Mouse (Mus musculus): ENCODE data around the gene Brd3os. TPM values are rescaled to one million over a fixed set of nuclear protein-coding genes. Genes with fewer than 3 reads are reported as not detected.
A peak's percentile ranks its signal among the peaks of the same experiment; 100 is the strongest.

Gene Brd3os
- polyA plus RNA-seq, 1 experiment from 2014 or later: 16.7 TPM

- H3K27me3 ChIP-seq: no peaks in the 10 kb centered on the region
- H3K36me3 ChIP-seq: peaks cover 78% of the 10 kb centered on the region
- WGBS: 84% methylated on average over 5 of the region's 5 CpGs
- no peak overlapping the region for H3K9ac ChIP-seq (replicated peaks)
- H3K4me2 ChIP-seq (replicated peaks): no peak overlapping the region
- no peak for ATAC-seq (ENCODE audit: low FRiP score, low read depth)
- no peak overlapping the region for H3K27ac ChIP-seq (replicated peaks)
- no peaks in the 10 kb centered on the region for H3K9me3 ChIP-seq
- peaks cover 10% of the 10 kb centered on the region for H3K4me1 ChIP-seq
- no peak overlapping the region for H3K4me3 ChIP-seq
Observed at GRCm38 (mm10) chr2:27447782-27448181, 5.7 kb downstream of the Brd3os start.

- Histone ChIP-seq H3K9ac (replicated peaks) (no peak overlapping the region), H3K4me2 (replicated peaks) (no peak overlapping the region), H3K9me3 (no peaks in the 10 kb centered on the region), H3K27ac (replicated peaks) (no peak overlapping the region), H3K36me3 (peaks cover 95% of the 10 kb centered on the region), H3K4me1 (no peaks in the 10 kb centered on the region), H3K4me3 (no peak overlapping the region), H3K27me3 (no peaks in the 10 kb centered on the region)
- ATAC-seq (ENCODE audit: low FRiP score, low read depth): no peak
- WGBS: 92% methylated on average over 14 of the region's 14 CpGs
Observed at GRCm38 (mm10) chr2:27450226-27450625, 8.1 kb downstream of the Brd3os start.

GRCm38 (mm10) chr2:27459735-27460134 lies 17.6 kb downstream of the Brd3os start:
- Histone ChIP-seq H3K4me3 (no peak overlapping the region), H3K27ac (replicated peaks) (no peak overlapping the region), H3K9ac (replicated peaks) (no peak overlapping the region), H3K4me1 (no peaks in the 10 kb centered on the region), H3K9me3 (no peaks in the 10 kb centered on the region), H3K4me2 (replicated peaks) (no peak overlapping the region), H3K27me3 (no peaks in the 10 kb centered on the region), H3K36me3 (peaks cover 99% of the 10 kb centered on the region)
- 92% methylated on average over 7 of the region's 7 CpGs for WGBS
- no peak for ATAC-seq (ENCODE audit: low FRiP score, low read depth)

- no peak for ATAC-seq (ENCODE audit: low FRiP score, low read depth)
- H3K4me3 ChIP-seq: no peak overlapping the region
- 92% methylated on average over 5 of the region's 5 CpGs for WGBS
- H3K9ac ChIP-seq (replicated peaks): no peak overlapping the region
- no peaks in the 10 kb centered on the region for H3K4me1 ChIP-seq
- no peak overlapping the region for H3K27ac ChIP-seq (replicated peaks)
- no peak overlapping the region for H3K4me2 ChIP-seq (replicated peaks)
- H3K27me3 ChIP-seq: no peaks in the 10 kb centered on the region
- H3K9me3 ChIP-seq: no peaks in the 10 kb centered on the region
- H3K36me3 ChIP-seq: peaks cover 96% of the 10 kb centered on the region
Observed at GRCm38 (mm10) chr2:27460163-27460562, 18.0 kb downstream of the Brd3os start.

GRCm38 (mm10) chr2:27460651-27461050 lies 18.5 kb downstream of the Brd3os start:
- ATAC-seq (ENCODE audit: low FRiP score, low read depth): no peak
- 71% methylated on average over 9 of the region's 9 CpGs for WGBS
- H3K4me3 ChIP-seq: no peak overlapping the region
- H3K9me3 ChIP-seq: no peaks in the 10 kb centered on the region
- H3K27ac ChIP-seq (replicated peaks): no peak overlapping the region
- H3K36me3 ChIP-seq: peaks cover 94% of the 10 kb centered on the region
- H3K9ac ChIP-seq (replicated peaks): no peak overlapping the region
- H3K4me2 ChIP-seq (replicated peaks): no peak overlapping the region
- no peaks in the 10 kb centered on the region for H3K27me3 ChIP-seq
- H3K4me1 ChIP-seq: no peaks in the 10 kb centered on the region

- Histone ChIP-seq H3K27ac (replicated peaks) (no peak overlapping the region), H3K36me3 (peaks cover 93% of the 10 kb centered on the region), H3K4me1 (no peaks in the 10 kb centered on the region), H3K4me2 (replicated peaks) (no peak overlapping the region), H3K9me3 (no peaks in the 10 kb centered on the region), H3K4me3 (no peak overlapping the region), H3K27me3 (no peaks in the 10 kb centered on the region), H3K9ac (replicated peaks) (no peak overlapping the region)
- WGBS: 90% methylated on average over 4 of the region's 4 CpGs
- ATAC-seq (ENCODE audit: low FRiP score, low read depth): no peak
Observed at GRCm38 (mm10) chr2:27461881-27462660, 19.9 kb downstream of the Brd3os start.

- WGBS: 94% methylated on average over 4 of the region's 4 CpGs
- H3K9me3 ChIP-seq: no peaks in the 10 kb centered on the region
- no peak overlapping the region for H3K27ac ChIP-seq (replicated peaks)
- H3K4me1 ChIP-seq: no peaks in the 10 kb centered on the region
- no peak overlapping the region for H3K4me2 ChIP-seq (replicated peaks)
- no peak overlapping the region for H3K4me3 ChIP-seq
- no peak overlapping the region for H3K9ac ChIP-seq (replicated peaks)
- H3K27me3 ChIP-seq: no peaks in the 10 kb centered on the region
- peaks cover 87% of the 10 kb centered on the region for H3K36me3 ChIP-seq
- no peak for ATAC-seq (ENCODE audit: low FRiP score, low read depth)
Observed at GRCm38 (mm10) chr2:27462901-27463300, 20.8 kb downstream of the Brd3os start.

GRCm38 (mm10) chr2:27469292-27469990 lies 27.3 kb downstream of the Brd3os start:
- Histone ChIP-seq H3K9ac (replicated peaks) (no peak overlapping the region), H3K27ac (replicated peaks) (no peak overlapping the region), H3K4me3 (no peak overlapping the region), H3K4me1 (peaks cover 56% of the 10 kb centered on the region), H3K4me2 (replicated peaks) (no peak overlapping the region), H3K27me3 (no peaks in the 10 kb centered on the region), H3K9me3 (no peaks in the 10 kb centered on the region), H3K36me3 (peaks cover 43% of the 10 kb centered on the region)
- ATAC-seq (ENCODE audit: low FRiP score, low read depth): no peak
- 88% methylated on average over 4 of the region's 4 CpGs for WGBS

GRCm38 (mm10) chr2:27469991-27470355 lies 27.8 kb downstream of the Brd3os start:
- no peaks in the 10 kb centered on the region for H3K9me3 ChIP-seq
- no peak overlapping the region for H3K27ac ChIP-seq (replicated peaks)
- peaks cover 40% of the 10 kb centered on the region for H3K36me3 ChIP-seq
- H3K9ac ChIP-seq (replicated peaks): no peak overlapping the region
- no peaks in the 10 kb centered on the region for H3K27me3 ChIP-seq
- peaks cover 57% of the 10 kb centered on the region for H3K4me1 ChIP-seq
- H3K4me3 ChIP-seq: no peak overlapping the region
- WGBS: 80% methylated on average over 3 of the region's 3 CpGs
- no peak overlapping the region for H3K4me2 ChIP-seq (replicated peaks)
- no peak for ATAC-seq (ENCODE audit: low FRiP score, low read depth)

GRCm38 (mm10) chr2:27470535-27470934 lies 28.4 kb downstream of the Brd3os start:
- Histone ChIP-seq H3K4me2 (replicated peaks) (no peak overlapping the region), H3K9ac (replicated peaks) (no peak overlapping the region), H3K27me3 (no peaks in the 10 kb centered on the region), H3K4me3 (no peak overlapping the region), H3K27ac (replicated peaks) (no peak overlapping the region), H3K4me1 (peaks cover 57% of the 10 kb centered on the region), H3K36me3 (peaks cover 38% of the 10 kb centered on the region), H3K9me3 (no peaks in the 10 kb centered on the region)
- WGBS: 92% methylated on average over 2 of the region's 2 CpGs
- no peak for ATAC-seq (ENCODE audit: low FRiP score, low read depth)

- Histone ChIP-seq H3K9ac (replicated peaks) (no peak overlapping the region), H3K36me3 (peaks cover 31% of the 10 kb centered on the region), H3K4me2 (replicated peaks) (no peak overlapping the region), H3K27ac (replicated peaks) (no peak overlapping the region), H3K9me3 (no peaks in the 10 kb centered on the region), H3K4me3 (no peak overlapping the region), H3K4me1 (peaks cover 57% of the 10 kb centered on the region), H3K27me3 (no peaks in the 10 kb centered on the region)
- no peak for ATAC-seq (ENCODE audit: low FRiP score, low read depth)
Observed at GRCm38 (mm10) chr2:27471170-27471584, 29.1 kb downstream of the Brd3os start.

- H3K4me2 ChIP-seq (replicated peaks): peak overlapping the region; percentile 97
- peak overlapping the region; percentile 99 for H3K9ac ChIP-seq (replicated peaks)
- H3K4me1 ChIP-seq: peaks cover 66% of the 10 kb centered on the region
- H3K27ac ChIP-seq (replicated peaks): no peak overlapping the region
- WGBS: 76% methylated on average over 7 of the region's 7 CpGs
- peaks cover 19% of the 10 kb centered on the region for H3K36me3 ChIP-seq
- peak overlapping the region; percentile 97 for H3K4me3 ChIP-seq
- H3K27me3 ChIP-seq: no peaks in the 10 kb centered on the region
- no peak for ATAC-seq (ENCODE audit: low FRiP score, low read depth)
- no peaks in the 10 kb centered on the region for H3K9me3 ChIP-seq
Observed at GRCm38 (mm10) chr2:27473061-27473765, 31.1 kb downstream of the Brd3os start.

Data from midbrain, embryonic 12.5 days (tissue).